Mouse (Mus musculus) bone marrow, adult 2 months (tissue): ENCODE measurements at regions not wholly inside any gene's neighbourhood (a gene's known extent, or its start where the extent isn't known, plus 50 kb on each side); places are given as distances from the start of the nearest gene placed in this dataset.

ENCODE experiments used
- H3K27ac ChIP-seq: fragments of 200-500 bp; 2 replicates; pipeline ENCODE4 v1.5.1; 2012; ENCODE audit warnings: low read depth, mild to moderate bottlenecking, control low read depth, inconsistent platforms, low read length; ENCODE audit not compliant: control insufficient read depth, poor library complexity, insufficient read depth
- H3K4me1 ChIP-seq: fragments of 200-500 bp; 2 replicates; pipeline ENCODE4 v1.6.1; 2011; ENCODE audit warnings: low read length; ENCODE audit not compliant: control insufficient read depth, insufficient read depth
- H3K4me3 ChIP-seq: fragments of 200-500 bp; replicated peaks from 2 replicates; pipeline ENCODE3; 2011; ENCODE audit warnings: mild to moderate bottlenecking, low read depth, low read length, control low read depth; ENCODE audit not compliant: control insufficient read depth
- CTCF ChIP-seq: fragments of 200-500 bp; IDR thresholded peaks from 2 replicates; pipeline ENCODE4 v1.5.1; 2011; ENCODE audit warnings: low read length, control low read depth; ENCODE audit not compliant: control insufficient read depth, insufficient read depth
- POLR2A ChIP-seq: fragments of 200-500 bp; IDR thresholded peaks from 2 replicates; pipeline ENCODE4 v1.6.1; 2011; ENCODE audit warnings: low read depth, mild to moderate bottlenecking, control low read depth, low read length, borderline replicate concordance; ENCODE audit not compliant: control insufficient read depth
- WGBS: fragments of 180-500 bp; shearing (Covaris S2); methylation state at CpG from one replicate; pipeline ENCODE4 v1.1.7; 2018; 5-methylcytosine and 5-hydroxymethylcytosine counted together

DNA sequence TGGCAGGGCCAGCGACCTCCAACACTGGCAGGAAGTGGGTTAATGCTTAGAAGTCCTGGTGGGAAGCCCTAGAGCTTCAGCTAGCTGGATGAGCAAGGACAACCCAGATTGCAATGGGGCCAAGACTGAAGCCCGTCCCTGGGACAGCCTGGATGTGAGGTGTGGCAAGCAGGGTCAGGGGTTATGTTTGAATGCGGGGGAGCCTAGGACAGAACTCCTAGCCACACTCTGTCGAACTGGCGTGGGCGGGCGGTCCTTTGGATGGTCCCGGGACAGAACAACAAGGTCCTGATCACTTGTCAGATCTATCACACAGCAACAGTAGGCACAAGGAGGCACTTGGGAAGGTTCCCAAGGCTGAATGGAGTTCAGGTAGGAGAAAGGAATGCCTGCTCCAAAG lies 101.1 kb upstream of the Ccnd1 start:
- Histone ChIP-seq H3K4me3 (no peak overlapping the region), H3K27ac (no peak overlapping the region), H3K4me1 (no peaks in the 10 kb centered on the region)
- WGBS: 74% methylated on average over 8 of the region's 8 CpGs
- TF ChIP-seq CTCF (no peak), POLR2A (no peak)

DNA sequence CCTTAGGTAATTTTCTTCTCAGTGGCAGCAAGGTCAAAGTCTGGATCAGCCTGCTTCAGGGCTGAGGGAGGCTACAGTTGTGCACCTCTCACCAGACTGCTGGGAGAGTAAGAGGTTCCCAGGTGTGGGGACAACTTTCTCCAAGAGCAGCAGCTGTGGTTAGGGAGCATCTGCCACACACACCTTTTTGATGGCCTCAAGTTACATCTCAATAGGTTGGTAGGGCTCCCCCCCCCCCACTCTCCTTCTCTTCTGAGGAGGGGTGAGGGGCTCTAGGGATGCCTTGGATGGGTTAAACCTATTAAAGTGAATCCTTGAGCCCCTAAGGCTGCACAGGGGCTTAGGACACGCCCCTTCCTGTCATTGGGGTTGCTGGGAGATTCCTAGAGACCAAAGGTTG lies 94.7 kb upstream of the Ccnd1 start:
- TF ChIP-seq POLR2A (no peak), CTCF (no peak)
- Histone ChIP-seq H3K4me3 (no peak overlapping the region), H3K4me1 (peaks cover 4% of the 10 kb centered on the region), H3K27ac (no peak overlapping the region)
- 56% methylated on average over 1 of the region's 1 CpGs for WGBS

DNA sequence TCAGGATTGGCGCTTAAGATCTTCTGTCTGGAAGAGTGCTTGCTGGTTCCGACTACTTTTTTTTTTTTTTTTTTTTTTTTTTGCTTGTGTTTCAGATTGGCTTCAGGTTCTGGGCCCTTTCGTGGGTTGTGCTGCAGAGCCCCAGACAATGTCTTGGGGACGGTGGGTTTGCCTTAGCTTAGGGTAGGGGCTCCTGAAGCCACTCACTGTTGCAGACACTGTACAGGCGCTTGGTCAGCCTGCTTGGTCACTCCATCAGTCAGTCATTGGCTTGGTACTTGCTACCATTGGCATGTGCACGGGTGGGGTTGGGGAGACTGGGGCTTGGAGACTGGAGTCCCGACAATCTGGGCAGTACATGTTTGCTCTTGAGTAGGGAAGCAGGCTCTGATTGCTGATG lies 91.5 kb upstream of the Ccnd1 start:
- WGBS: 50% methylated on average over 7 of the region's 7 CpGs
- Histone ChIP-seq H3K27ac (no peak overlapping the region), H3K4me1 (peaks cover 7% of the 10 kb centered on the region), H3K4me3 (no peak overlapping the region)
- TF ChIP-seq POLR2A (no peak), CTCF (no peak)

DNA sequence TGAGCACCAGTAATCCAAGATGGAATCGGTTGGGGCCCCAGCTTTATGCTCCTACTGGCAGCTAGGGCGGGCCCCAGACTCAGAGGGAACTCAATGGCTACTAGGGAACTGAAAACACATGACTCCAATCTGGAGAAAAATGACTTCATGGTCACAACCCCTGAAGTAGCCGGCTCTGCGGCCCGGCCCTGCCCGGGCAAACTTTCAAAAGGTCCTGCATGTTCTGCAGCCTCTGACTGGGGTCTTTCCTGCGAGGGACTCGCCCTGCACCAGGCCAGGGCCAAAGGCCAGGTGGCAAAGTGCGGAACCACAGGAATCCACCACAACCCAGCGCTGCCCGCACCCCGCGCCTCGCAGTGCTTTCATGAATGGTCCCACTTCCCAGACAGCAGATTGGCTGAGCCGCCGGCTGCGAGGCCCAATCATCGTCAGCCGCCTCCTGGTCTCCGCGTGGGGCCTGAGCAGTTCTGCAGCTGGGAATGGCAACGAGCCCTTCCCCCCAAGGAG lies 91.0 kb upstream of the Ccnd1 start:
- Histone ChIP-seq H3K27ac (0 out of 2 replicates have a peak overlapping the region, but pooled peaks have one; percentile 38), H3K4me3 (no peak overlapping the region), H3K4me1 (peaks cover 7% of the 10 kb centered on the region)
- TF ChIP-seq CTCF (no peak), POLR2A (no peak)
- under 1% methylated on average over 22 of the region's 22 CpGs for WGBS

DNA sequence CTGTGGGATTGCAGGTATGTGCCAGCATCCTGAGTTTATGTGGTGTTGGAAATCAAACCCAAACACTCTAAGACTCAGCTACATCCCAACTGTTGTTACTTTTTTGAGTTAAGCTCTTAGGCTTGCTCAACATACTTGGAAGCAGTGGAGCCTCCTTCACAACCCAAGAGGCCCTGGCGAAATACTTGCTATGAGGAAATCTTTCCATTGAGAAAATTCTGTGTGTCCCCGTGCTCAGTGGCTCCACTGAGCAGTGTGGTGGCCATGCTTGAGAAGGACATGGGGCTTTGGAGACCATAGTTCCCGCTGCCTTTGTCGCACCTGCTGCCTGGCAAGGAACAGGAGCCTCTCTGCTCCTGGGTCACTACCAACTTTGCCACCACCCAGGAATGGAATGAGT lies 89.9 kb upstream of the Ccnd1 start:
- WGBS: 37% methylated on average over 4 of the region's 4 CpGs
- no peak overlapping the region for H3K4me3 ChIP-seq
- TF ChIP-seq CTCF (peak; percentile 36; the same call in 1 of the 2 replicates), POLR2A (no peak)
- peaks cover 7% of the 10 kb centered on the region for H3K4me1 ChIP-seq
- no peak overlapping the region for H3K27ac ChIP-seq

DNA sequence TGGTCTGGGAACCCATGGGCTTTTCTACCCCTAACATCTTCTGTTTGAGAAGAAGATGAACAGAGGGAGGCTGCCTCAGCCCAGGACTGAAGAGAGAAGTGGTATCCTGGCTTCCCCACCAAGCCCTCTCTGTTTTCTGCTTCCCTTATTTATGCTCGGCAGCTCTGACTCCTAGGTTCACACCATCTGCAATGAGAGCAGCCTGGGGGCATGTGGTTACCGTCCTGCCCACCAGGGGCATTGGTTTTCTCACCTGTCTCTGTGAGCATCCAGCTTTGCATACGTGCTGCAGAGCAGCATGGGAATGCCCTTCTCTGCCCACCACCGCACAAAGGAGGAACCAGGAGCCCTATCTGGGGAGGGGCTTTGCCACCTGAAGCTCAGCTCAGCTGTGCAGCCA lies 89.4 kb upstream of the Ccnd1 start:
- Histone ChIP-seq H3K4me1 (peaks cover 7% of the 10 kb centered on the region), H3K4me3 (no peak overlapping the region), H3K27ac (no peak overlapping the region)
- 6% methylated on average over 4 of the region's 4 CpGs for WGBS
- peak; percentile 24; the same call in 1 of the 2 replicates for TF ChIP-seq CTCF
- no peak for TF ChIP-seq POLR2A

DNA sequence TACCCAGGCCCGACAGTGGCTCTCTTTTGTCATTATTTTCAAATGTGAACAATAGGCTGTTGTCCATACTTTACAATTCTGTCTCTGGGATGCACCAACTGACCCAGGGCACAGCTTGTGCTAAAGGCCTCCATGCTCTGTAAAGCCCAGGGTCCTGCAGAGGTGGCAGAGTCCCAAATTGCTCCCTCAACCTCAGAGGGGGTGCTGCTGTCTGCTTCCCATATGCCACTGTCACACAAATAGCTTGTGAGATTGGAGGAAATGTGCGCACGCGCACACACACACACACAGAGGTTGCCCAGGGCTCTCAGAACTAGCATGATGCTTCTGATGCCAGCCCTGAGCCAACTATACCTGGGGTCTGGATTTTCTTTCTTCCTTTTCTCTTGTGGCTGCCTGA lies 87.3 kb upstream of the Ccnd1 start:
- no peak for TF ChIP-seq CTCF
- TF ChIP-seq POLR2A: no peak
- Histone ChIP-seq H3K27ac (no peak overlapping the region), H3K4me3 (no peak overlapping the region), H3K4me1 (peaks cover 7% of the 10 kb centered on the region)
- 82% methylated on average over 4 of the region's 4 CpGs for WGBS

DNA sequence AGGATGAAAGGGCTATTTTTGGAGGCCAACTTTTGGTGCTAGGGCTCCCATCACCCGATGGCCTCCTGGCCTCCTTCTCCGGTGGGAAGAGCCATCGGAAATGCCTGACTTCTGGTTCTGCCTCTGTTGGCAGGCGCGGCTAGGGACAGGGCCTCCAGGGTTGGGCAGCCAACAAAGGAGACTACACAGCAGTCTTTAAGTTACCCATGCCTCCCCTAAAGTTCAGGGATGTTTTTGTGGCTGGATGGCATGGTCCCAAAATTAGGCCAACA lies 86.2 kb upstream of the Ccnd1 start:
- no peak overlapping the region for H3K4me3 ChIP-seq
- 62% methylated on average over 5 of the region's 5 CpGs for WGBS
- H3K4me1 ChIP-seq: peaks cover 7% of the 10 kb centered on the region
- no peak for TF ChIP-seq POLR2A
- TF ChIP-seq CTCF: no peak
- no peak overlapping the region for H3K27ac ChIP-seq
